Mouse (Mus musculus) midbrain, embryonic 11.5 days (tissue): ENCODE results near the gene Tmf1. TPM values are rescaled to one million over a fixed set of nuclear protein-coding genes. Genes with fewer than 3 reads are reported as not detected.

Experiments
- ATAC-seq: fragments of 200-750 bp; cut with Nextera tagmentation; 2 replicates; pipeline ENCODE4 v1.8.0; 2017; ENCODE audit warnings: moderate TSS enrichment, moderate library complexity; ENCODE audit not compliant: low FRiP score
- DNase-seq: peaks from one replicate; pipeline ENCODE4 v3.0.0; 2015; ENCODE audit warnings: low spot score; ENCODE audit errors: missing footprints
- H3K27ac ChIP-seq: fragments of 300-500 bp; sonication (generic); 2 replicates; pipeline ENCODE4 v1.5.1; 2014; ENCODE audit warnings: low read depth, low read length
- H3K27me3 ChIP-seq: fragments of 300-500 bp; sonication (generic); 2 replicates; pipeline ENCODE4 v1.6.1; 2014; ENCODE audit warnings: mild to moderate bottlenecking, low read length, moderate library complexity, mixed read lengths; ENCODE audit not compliant: control insufficient read depth, insufficient read depth
- H3K36me3 ChIP-seq: fragments of 300-500 bp; sonication (generic); 2 replicates; pipeline ENCODE4 v1.6.1; 2014; ENCODE audit warnings: mild to moderate bottlenecking, low read length, moderate library complexity, mixed read lengths; ENCODE audit not compliant: control insufficient read depth, insufficient read depth
- H3K4me1 ChIP-seq: fragments of 300-500 bp; sonication (generic); 2 replicates; pipeline ENCODE4 v1.6.1; 2014; ENCODE audit warnings: low read length; ENCODE audit not compliant: control insufficient read depth, insufficient read depth
- H3K4me2 ChIP-seq: fragments of 300-500 bp; sonication (generic); 2 replicates; pipeline ENCODE4 v1.6.1; 2014; ENCODE audit warnings: mild to moderate bottlenecking, moderate library complexity
- H3K4me3 ChIP-seq: fragments of 300-500 bp; sonication (generic); 2 replicates; pipeline ENCODE4 v1.5.1; 2014; ENCODE audit warnings: low read depth, low read length
- H3K9ac ChIP-seq: fragments of 300-500 bp; sonication (generic); 2 replicates; pipeline ENCODE4 v1.6.1; 2014; ENCODE audit warnings: low read length
- H3K9me3 ChIP-seq: fragments of 300-500 bp; sonication (generic); 2 replicates; pipeline ENCODE4 v1.6.1; 2016; ENCODE audit warnings: low read length; ENCODE audit not compliant: control insufficient read depth
- WGBS: fragments of 180-500 bp; shearing (Covaris S2); extraction: QIAGEN DNeasy Blood & Tissue Kit; methylation state at CpG from one replicate; pipeline ENCODE4 v1.1.7; 2014; 5-methylcytosine and 5-hydroxymethylcytosine counted together
- polyA plus RNA-seq: library from polyadenylated mRNA; unstranded; fragments of >200 nt; fragmentation: Nextera tagmentation; extraction: Ambion mirVana; gene quantifications from 2 replicates; pipeline ENCODE4 v1.2.1, GENCODE M21; 2014

Tmf1 gene
- polyA plus RNA-seq, 1 experiment from 2014 or later, result 29.9 TPM

- Histone ChIP-seq H3K27ac (peak within 1 kb of the TSS; percentile 48), H3K9ac (peak within 1 kb of the TSS; percentile 90), H3K27me3 (no peaks in the 10 kb centered on the region), H3K36me3 (no peaks in the 10 kb centered on the region), H3K9me3 (no peaks in the 10 kb centered on the region), H3K4me2 (peak within 1 kb of the TSS; percentile 99), H3K4me1 (peaks cover 16% of the 10 kb centered on the region; the same call in 1 of the 2 replicates), H3K4me3 (peak within 1 kb of the TSS; percentile 67)
- ATAC-seq (peak; percentile 80), DNase-seq (peak; percentile 96)
- 1% methylated on average over 55 of the region's 56 CpGs for WGBS
Measured at GRCm38 (mm10) chr6:97148383-97149251, 30.3 kb downstream of the Tmf1 start, which contains the start of gene Eogt. TSS of gene Eogt (minus strand) at chr6:97149182.

- Histone ChIP-seq H3K27ac (no peak overlapping the region), H3K9me3 (no peaks in the 10 kb centered on the region), H3K36me3 (no peaks in the 10 kb centered on the region), H3K9ac (peak overlapping the region; percentile 90), H3K4me1 (peaks cover 16% of the 10 kb centered on the region; the same call in 1 of the 2 replicates), H3K4me3 (peak overlapping the region; percentile 67), H3K4me2 (peak overlapping the region; percentile 99), H3K27me3 (no peaks in the 10 kb centered on the region)
- peak; percentile 22 for ATAC-seq
- DNase-seq, result peak; percentile 95
- WGBS, result 20% methylated on average over 18 of the region's 18 CpGs
Measured at GRCm38 (mm10) chr6:97147755-97148382, 31.1 kb downstream of the Tmf1 start.

- H3K27me3 ChIP-seq, result no peaks in the 10 kb centered on the region
- 90% methylated on average over 7 of the region's 7 CpGs for WGBS
- H3K4me2 ChIP-seq, result no peak overlapping the region
- DNase-seq (no peak), ATAC-seq (no peak)
- no peaks in the 10 kb centered on the region for H3K36me3 ChIP-seq
- H3K27ac ChIP-seq, result no peak overlapping the region
- H3K4me3 ChIP-seq, result no peak overlapping the region
- H3K9ac ChIP-seq, result no peak overlapping the region
- H3K9me3 ChIP-seq, result no peaks in the 10 kb centered on the region
- H3K4me1 ChIP-seq, result peaks cover 16% of the 10 kb centered on the region; the same call in 1 of the 2 replicates
Measured at GRCm38 (mm10) chr6:97145156-97145555, 33.8 kb downstream of the Tmf1 start.

GRCm38 (mm10) chr6:97144359-97144758, 34.6 kb downstream of the Tmf1 start:
- no peak overlapping the region for H3K4me3 ChIP-seq
- WGBS, result 53% methylated on average over 7 of the region's 7 CpGs
- no peak overlapping the region for H3K9ac ChIP-seq
- H3K9me3 ChIP-seq, result no peaks in the 10 kb centered on the region
- no peak overlapping the region for H3K4me2 ChIP-seq
- DNase-seq (no peak), ATAC-seq (no peak)
- no peaks in the 10 kb centered on the region for H3K36me3 ChIP-seq
- no peak overlapping the region for H3K27ac ChIP-seq
- H3K4me1 ChIP-seq, result peaks cover 16% of the 10 kb centered on the region; the same call in 1 of the 2 replicates
- no peaks in the 10 kb centered on the region for H3K27me3 ChIP-seq

GRCm38 (mm10) chr6:97142611-97143010, 36.3 kb downstream of the Tmf1 start:
- Histone ChIP-seq H3K4me2 (no peak overlapping the region), H3K36me3 (no peaks in the 10 kb centered on the region), H3K4me1 (peaks cover 4% of the 10 kb centered on the region; the same call in 1 of the 2 replicates), H3K9ac (no peak overlapping the region), H3K9me3 (no peaks in the 10 kb centered on the region), H3K4me3 (no peak overlapping the region), H3K27me3 (no peaks in the 10 kb centered on the region), H3K27ac (no peak overlapping the region)
- no peak for ATAC-seq
- DNase-seq, result no peak
- 87% methylated on average over 8 of the region's 8 CpGs for WGBS

GRCm38 (mm10) chr6:97141811-97142210, 37.1 kb downstream of the Tmf1 start:
- H3K9ac ChIP-seq, result no peak overlapping the region
- no peak overlapping the region for H3K27ac ChIP-seq
- no peak overlapping the region for H3K4me2 ChIP-seq
- H3K36me3 ChIP-seq, result no peaks in the 10 kb centered on the region
- no peaks in the 10 kb centered on the region for H3K27me3 ChIP-seq
- H3K9me3 ChIP-seq, result no peaks in the 10 kb centered on the region
- 87% methylated on average over 7 of the region's 7 CpGs for WGBS
- DNase-seq (no peak), ATAC-seq (no peak)
- H3K4me3 ChIP-seq, result no peak overlapping the region
- H3K4me1 ChIP-seq, result no peaks in the 10 kb centered on the region; the same call in 1 of the 2 replicates

- Histone ChIP-seq H3K4me2 (no peak overlapping the region), H3K4me1 (no peaks in the 10 kb centered on the region), H3K4me3 (no peak overlapping the region), H3K9me3 (no peaks in the 10 kb centered on the region), H3K9ac (no peak overlapping the region), H3K27me3 (no peaks in the 10 kb centered on the region), H3K36me3 (no peaks in the 10 kb centered on the region), H3K27ac (no peak overlapping the region)
- ATAC-seq (no peak), DNase-seq (no peak)
- WGBS, result 96% methylated on average over 5 of the region's 5 CpGs
Measured at GRCm38 (mm10) chr6:97132707-97133303, 46.1 kb downstream of the Tmf1 start.

GRCm38 (mm10) chr6:97131808-97132207, 47.1 kb downstream of the Tmf1 start:
- no peaks in the 10 kb centered on the region for H3K4me1 ChIP-seq
- H3K27me3 ChIP-seq, result no peaks in the 10 kb centered on the region
- no peak overlapping the region for H3K4me2 ChIP-seq
- no peaks in the 10 kb centered on the region for H3K9me3 ChIP-seq
- H3K27ac ChIP-seq, result no peak overlapping the region
- no peaks in the 10 kb centered on the region for H3K36me3 ChIP-seq
- H3K4me3 ChIP-seq, result no peak overlapping the region
- H3K9ac ChIP-seq, result no peak overlapping the region
- no peak for ATAC-seq
- DNase-seq, result no peak
- 72% methylated on average over 4 of the region's 4 CpGs for WGBS

- whole genome bisulfite sequencing, result 61% methylated on average over 5 of the region's 5 CpGs
Measured at GRCm38 (mm10) chr6:97130979-97131378, 47.9 kb downstream of the Tmf1 start.

More at GRCm38 (mm10) chr6:97130979-97131378, 47.9 kb downstream of the Tmf1 start:
- H3K27me3 ChIP-seq, result no peaks in the 10 kb centered on the region
- no peaks in the 10 kb centered on the region for H3K9me3 ChIP-seq
- H3K4me1 ChIP-seq, result no peaks in the 10 kb centered on the region
- no peaks in the 10 kb centered on the region for H3K36me3 ChIP-seq
- no peak overlapping the region for H3K9ac ChIP-seq
- no peak overlapping the region for H3K27ac ChIP-seq
- DNase-seq (no peak), ATAC-seq (no peak)
- H3K4me3 ChIP-seq, result no peak overlapping the region
- no peak overlapping the region for H3K4me2 ChIP-seq
